Mouse (Mus musculus) cerebellum, adult 2 months (tissue): ENCODE data around the gene Kif17.
A peak's percentile ranks its signal among the peaks of the same experiment; 100 is the strongest.

Experiments used
- CTCF ChIP-seq: fragments of 200-500 bp; IDR thresholded peaks from 2 replicates; pipeline ENCODE4 v1.5.1; 2011; ENCODE audit warnings: low read depth, mild to moderate bottlenecking, control low read depth, low read length, moderate library complexity, borderline replicate concordance; ENCODE audit not compliant: insufficient read depth
- POLR2A ChIP-seq: fragments of 200-500 bp; IDR thresholded peaks from 2 replicates; pipeline ENCODE4 v1.6.1; 2011; ENCODE audit warnings: low read length, control low read depth, borderline replicate concordance; ENCODE audit not compliant: insufficient read depth

- TF ChIP-seq CTCF: no peak
- TF ChIP-seq POLR2A: peak; percentile 29; the same call in 1 of the 2 replicates
Measured at GRCm38 (mm10) chr4:138325466-138326076, 75.3 kb downstream of the Kif17 start.
